Mouse (Mus musculus): ENCODE measurements around the gene Olfr1359. TPM values are rescaled to one million over a fixed set of nuclear protein-coding genes. Genes with fewer than 3 reads are reported as not detected.
"Not testable (repeated sequence)": the region's sequence is repeated elsewhere in the genome, so short reads cannot be mapped to it uniquely, and the experiment has no call there.

The Olfr1359 gene
- polyA plus RNA-seq, 1 experiment from 2014 or later = not detected

- ATAC-seq (replicated peaks; ENCODE audit: low FRiP score) = peak; percentile 27
- not testable (repeated sequence) for H3K36me3 ChIP-seq (ENCODE audit: control insufficient read depth, insufficient read depth, low read length); H3K9me3 ChIP-seq (ENCODE audit: control insufficient read depth, low read length); H3K4me1 ChIP-seq (replicated peaks; ENCODE audit: control insufficient read depth, insufficient read depth, low read length); H3K27me3 ChIP-seq (replicated peaks; ENCODE audit: control insufficient read depth, insufficient read depth, low read length)
- peak overlapping the region; percentile 70 for H3K9ac ChIP-seq (ENCODE audit: low read depth, low read length)
- peak overlapping the region; percentile 59 for H3K4me2 ChIP-seq
- H3K27ac ChIP-seq (ENCODE audit: low read depth, low read length) = peak overlapping the region; percentile 99
- 0% methylated on average over 9 of the region's 26 CpGs for whole genome bisulfite sequencing
- peak; percentile 51 for DNase-seq (ENCODE audit: low spot score)
- peak overlapping the region; percentile 42 for H3K4me3 ChIP-seq (ENCODE audit: low read depth, low read length)
These were observed 56.5 kb downstream of the Olfr1359 start for GRCm38 (mm10) chr13:21754294-21755001.

- Histone ChIP-seq H3K4me2 (peak overlapping the region; percentile 59), H3K4me3 (ENCODE audit: low read depth, low read length) (no peak overlapping the region; the same call in 1 of the 2 replicates), H3K27ac (ENCODE audit: low read depth, low read length) (peak overlapping the region; percentile 74), H3K9ac (ENCODE audit: low read depth, low read length) (no peak overlapping the region), H3K36me3 (ENCODE audit: control insufficient read depth, insufficient read depth, low read length) (no peaks in the 10 kb centered on the region), H3K27me3 (replicated peaks; ENCODE audit: control insufficient read depth, insufficient read depth, low read length) (no peaks in the 10 kb centered on the region), H3K4me1 (replicated peaks; ENCODE audit: control insufficient read depth, insufficient read depth, low read length) (peaks cover 8% of the 10 kb centered on the region), H3K9me3 (ENCODE audit: control insufficient read depth, low read length) (no peaks in the 10 kb centered on the region)
- no peak for DNase-seq (ENCODE audit: low spot score)
- no peak for ATAC-seq (replicated peaks; ENCODE audit: low FRiP score)
- 91% methylated on average over 1 of the region's 1 CpGs for WGBS
These were observed 57.8 kb downstream of the Olfr1359 start for GRCm38 (mm10) chr13:21755707-21756106.

Small RNA genes within 50 kb of the gene (microRNA-seq; reads per million reads assigned to microRNA genes)
- not detected for gene Gm44357 (ENCODE audit: borderline number of aligned reads)
- gene Gm44367 (ENCODE audit: borderline number of aligned reads) = 5.6 reads per million, percentile 15 among the genes with 10 or more reads in this experiment
- gene Gm44454 (ENCODE audit: borderline number of aligned reads) = 4.6 reads per million, percentile 11 among the genes with 10 or more reads in this experiment

Other genes with a start within 250 kb of the Olfr1359 start
- gene Zscan26, start 244.4 kb upstream of the Olfr1359 start, polyA plus RNA-seq (2014; fragmentation: Nextera tagmentation; extraction: Ambion mirVana) = 13.5 and 16.6 TPM in 2 replicates
- 1.1 and 1.5 TPM in 2 replicates for gene Nkapl, start 229.6 kb upstream of the Olfr1359 start, polyA plus RNA-seq (2014; fragmentation: Nextera tagmentation; extraction: Ambion mirVana)
- gene Zkscan4, start 219.2 kb upstream of the Olfr1359 start, polyA plus RNA-seq (2014; fragmentation: Nextera tagmentation; extraction: Ambion mirVana) = 0.90 and 1.1 TPM in 2 replicates
- gene Gm10065, start 218.7 kb upstream of the Olfr1359 start, polyA plus RNA-seq (2014; fragmentation: Nextera tagmentation; extraction: Ambion mirVana) = not detected in 2 replicates
- gene AK157302, start 202.9 kb upstream of the Olfr1359 start, polyA plus RNA-seq (2014; fragmentation: Nextera tagmentation; extraction: Ambion mirVana) = 0.22 and 0.42 TPM in 2 replicates
- gene Gm11273, start 196.7 kb upstream of the Olfr1359 start, polyA plus RNA-seq (2014; fragmentation: Nextera tagmentation; extraction: Ambion mirVana) = 7.2 and 7.8 TPM in 2 replicates
- gene Zkscan8, start 167.0 kb upstream of the Olfr1359 start, polyA plus RNA-seq (2014; fragmentation: Nextera tagmentation; extraction: Ambion mirVana) = 5.1 and 5.7 TPM in 2 replicates
- 0.05 and 0.08 TPM in 2 replicates for gene Olfr1366, start 155.3 kb upstream of the Olfr1359 start, polyA plus RNA-seq (2014; fragmentation: Nextera tagmentation; extraction: Ambion mirVana)
- gene Olfr1535, start 138.2 kb upstream of the Olfr1359 start, polyA plus RNA-seq (2014; fragmentation: Nextera tagmentation; extraction: Ambion mirVana) = not detected in 2 replicates
- not detected in 2 replicates for gene Olfr1364, start 116.4 kb upstream of the Olfr1359 start, polyA plus RNA-seq (2014; fragmentation: Nextera tagmentation; extraction: Ambion mirVana)
- not detected in 2 replicates for gene Olfr1362, start 84.1 kb upstream of the Olfr1359 start, polyA plus RNA-seq (2014; fragmentation: Nextera tagmentation; extraction: Ambion mirVana)
- gene Olfr11, start 55.6 kb upstream of the Olfr1359 start, polyA plus RNA-seq (2014; fragmentation: Nextera tagmentation; extraction: Ambion mirVana) = not detected in 2 replicates
- gene Olfr1361, start 34.7 kb upstream of the Olfr1359 start, polyA plus RNA-seq (2014; fragmentation: Nextera tagmentation; extraction: Ambion mirVana) = not detected in 2 replicates
- not detected in 2 replicates for gene Olfr1360, start 20.7 kb upstream of the Olfr1359 start, polyA plus RNA-seq (2014; fragmentation: Nextera tagmentation; extraction: Ambion mirVana)
- 1.1 and 1.6 TPM in 2 replicates for gene Hist1h2bl, start 18.0 kb downstream of the Olfr1359 start, polyA plus RNA-seq (2014; fragmentation: Nextera tagmentation; extraction: Ambion mirVana)
- 6.2 and 10.1 TPM in 2 replicates for gene Hist1h2ai, start 18.3 kb downstream of the Olfr1359 start, polyA plus RNA-seq (2014; fragmentation: Nextera tagmentation; extraction: Ambion mirVana)
- 4.5 and 6.5 TPM in 2 replicates for gene Hist1h3h, start 19.5 kb downstream of the Olfr1359 start, polyA plus RNA-seq (2014; fragmentation: Nextera tagmentation; extraction: Ambion mirVana)
- gene Hist1h2bm, start 23.9 kb downstream of the Olfr1359 start, polyA plus RNA-seq (2014; fragmentation: Nextera tagmentation; extraction: Ambion mirVana) = 4.2 and 5.1 TPM in 2 replicates
- 0.80 and 1.1 TPM in 2 replicates for gene Hist1h4j, start 37.0 kb downstream of the Olfr1359 start, polyA plus RNA-seq (2014; fragmentation: Nextera tagmentation; extraction: Ambion mirVana)
- gene Hist1h4k, start 52.4 kb downstream of the Olfr1359 start, polyA plus RNA-seq (2014; fragmentation: Nextera tagmentation; extraction: Ambion mirVana) = 2.4 and 5.1 TPM in 2 replicates
- gene Hist1h2ak, start 55.7 kb downstream of the Olfr1359 start, polyA plus RNA-seq (2014; fragmentation: Nextera tagmentation; extraction: Ambion mirVana) = 7.6 and 7.7 TPM in 2 replicates
- gene Hist1h2bn, start 56.0 kb downstream of the Olfr1359 start, polyA plus RNA-seq (2014; fragmentation: Nextera tagmentation; extraction: Ambion mirVana) = 1.9 and 2.0 TPM in 2 replicates
- 19.0 and 20.4 TPM in 2 replicates for gene Hist1h1b, start 82.5 kb downstream of the Olfr1359 start, polyA plus RNA-seq (2014; fragmentation: Nextera tagmentation; extraction: Ambion mirVana)
- gene Hist1h3i, start 85.3 kb downstream of the Olfr1359 start, polyA plus RNA-seq (2014; fragmentation: Nextera tagmentation; extraction: Ambion mirVana) = 194 and 232 TPM in 2 replicates
- gene Hist1h2an, start 89.1 kb downstream of the Olfr1359 start, polyA plus RNA-seq (2014; fragmentation: Nextera tagmentation; extraction: Ambion mirVana) = 5.8 and 12.6 TPM in 2 replicates
- 0.86 and 1.6 TPM in 2 replicates for gene Hist1h2bp, start 89.3 kb downstream of the Olfr1359 start, polyA plus RNA-seq (2014; fragmentation: Nextera tagmentation; extraction: Ambion mirVana)
- 12.7 and 19.5 TPM in 2 replicates for gene Hist1h2bq, start 112.1 kb downstream of the Olfr1359 start, polyA plus RNA-seq (2014; fragmentation: Nextera tagmentation; extraction: Ambion mirVana)
- 2.2 TPM in 1 of 2 replicates, not detected in the other for gene Hist1h2ao, start 112.4 kb downstream of the Olfr1359 start, polyA plus RNA-seq (2014; fragmentation: Nextera tagmentation; extraction: Ambion mirVana)
- gene Hist1h4m, start 113.6 kb downstream of the Olfr1359 start, polyA plus RNA-seq (2014; fragmentation: Nextera tagmentation; extraction: Ambion mirVana) = not detected in 2 replicates
- 14.6 and 15.4 TPM in 2 replicates for gene Hist1h4n, start 134.1 kb downstream of the Olfr1359 start, polyA plus RNA-seq (2014; fragmentation: Nextera tagmentation; extraction: Ambion mirVana)
- 4,759 and 5,033 TPM in 2 replicates for gene Hist1h2ap, start 135.4 kb downstream of the Olfr1359 start, polyA plus RNA-seq (2014; fragmentation: Nextera tagmentation; extraction: Ambion mirVana)
- gene Hist1h2br, start 135.6 kb downstream of the Olfr1359 start, polyA plus RNA-seq (2014; fragmentation: Nextera tagmentation; extraction: Ambion mirVana) = 12.6 and 19.7 TPM in 2 replicates
- 5.1 and 5.9 TPM in 2 replicates for gene Zfp184, start 247.0 kb downstream of the Olfr1359 start, polyA plus RNA-seq (2014; fragmentation: Nextera tagmentation; extraction: Ambion mirVana)